Mouse (Mus musculus) activated CD4-positive, CD25-positive, alpha-beta regulatory T cell, adult 4 months (primary cell): ENCODE results near the gene D17H6S53E. TPM values are rescaled to one million over a fixed set of nuclear protein-coding genes. Genes with fewer than 3 reads are reported as not detected.
A peak's percentile ranks its signal among the peaks of the same experiment; 100 is the strongest.

ENCODE experiments used
- ATAC-seq: one replicate; pipeline ENCODE4 v1.8.0; 2017
- polyA plus RNA-seq, 2 experiments: library from polyadenylated mRNA; unstranded; fragments of 100-300 nt; shearing (Covaris generic); gene quantifications; one replicate each; pipeline ENCODE4 v1.2.1; 2017

The D17H6S53E gene
- polyA plus RNA-seq, 2 experiments from 2014 or later, result 22.6 to 26.3 TPM

DNA sequence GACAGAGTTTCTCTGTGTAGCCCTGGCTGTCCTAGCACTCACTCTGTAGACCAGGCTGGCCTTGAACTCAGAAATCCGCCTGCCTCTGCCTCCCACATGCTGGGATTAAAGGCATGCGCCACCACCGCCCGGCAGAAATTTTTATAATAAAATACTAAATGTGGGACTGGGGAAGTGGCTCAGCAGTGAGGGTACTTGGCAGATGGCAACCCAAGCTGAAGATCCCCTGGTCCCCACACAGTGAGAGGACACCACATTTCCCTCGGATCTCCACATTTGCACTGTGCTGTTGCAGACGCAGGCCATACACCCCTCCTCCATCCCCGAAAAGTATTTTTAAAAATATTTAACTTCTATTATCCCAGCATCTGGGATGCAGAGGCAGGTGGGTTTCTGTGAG is 7.3 kb downstream of the D17H6S53E start:
- ATAC-seq, result no peak

DNA sequence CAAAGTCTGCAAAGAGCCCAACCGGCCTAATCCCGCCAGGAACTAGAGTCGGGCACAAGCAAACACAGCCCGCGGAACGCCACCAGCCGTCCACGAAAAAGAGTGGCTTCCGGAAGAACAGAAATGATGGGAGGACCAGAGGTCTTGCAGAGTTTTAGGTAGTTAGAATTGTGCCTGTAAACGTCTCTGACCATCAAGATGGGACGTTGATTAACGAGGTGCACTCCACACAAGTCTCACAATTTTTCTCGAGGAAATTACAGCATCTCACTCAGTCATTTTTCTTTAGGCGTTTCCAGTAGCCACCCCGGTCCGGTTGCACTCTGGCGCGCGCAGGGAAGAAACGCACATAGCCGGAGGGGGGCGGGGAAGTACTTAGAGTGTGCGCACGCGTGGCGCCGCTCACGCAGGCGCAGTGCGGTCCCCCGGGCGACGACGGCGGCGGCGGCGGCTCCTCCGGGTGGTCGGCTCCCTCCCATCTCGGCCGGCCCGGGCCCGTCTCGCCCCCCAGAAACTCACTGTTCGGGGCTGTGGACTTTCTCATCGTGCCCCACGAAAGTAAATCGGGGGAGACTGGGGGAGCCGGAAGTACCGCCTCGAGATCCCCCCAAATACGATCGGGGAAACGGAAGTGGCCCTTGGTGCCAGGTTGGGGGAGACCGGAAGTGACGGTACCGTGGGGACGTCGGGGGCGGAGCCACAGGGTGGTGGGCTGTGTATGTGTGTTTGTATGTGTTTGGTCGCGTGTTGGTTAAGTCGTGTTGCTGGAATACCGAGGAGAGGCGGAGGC is 8.8 kb downstream of the D17H6S53E start, which contains the start of gene Bag6:
Gene Bag6 (plus strand): TSS at position 378 of the 790 bp plus-strand sequence.
- peak; percentile 79 for ATAC-seq

DNA sequence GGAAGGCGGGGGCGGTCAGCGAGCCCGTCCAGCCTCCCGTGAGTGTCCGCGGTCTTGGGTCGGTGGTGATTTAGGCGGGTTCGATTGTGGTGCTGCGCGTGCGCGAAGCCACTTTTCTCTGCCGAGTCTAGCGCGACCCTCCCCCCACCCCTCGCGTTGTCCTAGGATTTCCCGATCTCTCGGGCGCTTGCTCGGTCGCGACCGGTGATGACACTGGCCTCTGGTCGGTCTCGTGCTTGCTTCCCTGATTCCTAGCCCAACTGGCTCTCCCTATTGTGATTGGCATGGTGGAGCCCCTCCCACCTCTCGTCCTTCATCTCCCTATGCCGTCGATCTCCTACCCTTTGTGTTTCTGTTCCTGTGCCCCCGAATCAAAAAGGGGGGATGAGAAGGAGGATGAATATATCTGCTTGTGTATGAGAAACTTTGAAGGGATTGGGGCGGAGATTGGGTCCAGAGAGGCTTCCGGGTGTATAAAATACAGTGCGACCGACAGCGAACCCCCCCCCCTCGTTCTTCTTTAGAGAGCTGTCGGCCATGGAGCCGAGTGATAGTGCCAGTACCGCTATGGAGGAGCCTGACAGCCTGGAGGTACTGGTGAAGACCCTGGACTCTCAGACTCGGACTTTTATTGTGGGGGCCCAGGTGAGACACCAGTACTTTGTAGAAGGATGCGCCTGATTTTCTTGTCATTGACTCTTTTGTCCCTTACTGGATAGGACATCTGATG is 9.6 kb downstream of the D17H6S53E start:
- peak; percentile 21 for ATAC-seq

DNA sequence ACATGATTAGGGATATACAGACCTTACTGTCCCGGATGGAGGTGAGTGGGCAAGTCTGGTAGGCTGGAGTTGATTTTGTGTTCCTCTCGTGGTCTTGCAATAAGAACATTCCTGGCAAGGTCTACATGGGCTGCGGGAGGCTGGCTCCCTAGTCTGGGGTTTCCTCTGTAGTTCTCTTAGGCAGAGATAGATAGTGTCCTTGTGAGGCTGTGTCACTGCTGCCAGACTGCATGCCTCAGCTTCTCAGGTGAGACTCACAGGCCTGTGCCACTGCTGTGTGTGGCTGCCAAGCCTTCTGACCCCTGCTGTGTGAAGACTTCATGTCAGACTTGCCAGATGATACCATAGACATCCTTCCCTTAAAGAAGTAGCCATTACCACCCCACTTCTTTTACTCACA is 13.1 kb downstream of the D17H6S53E start:
- no peak for ATAC-seq

DNA sequence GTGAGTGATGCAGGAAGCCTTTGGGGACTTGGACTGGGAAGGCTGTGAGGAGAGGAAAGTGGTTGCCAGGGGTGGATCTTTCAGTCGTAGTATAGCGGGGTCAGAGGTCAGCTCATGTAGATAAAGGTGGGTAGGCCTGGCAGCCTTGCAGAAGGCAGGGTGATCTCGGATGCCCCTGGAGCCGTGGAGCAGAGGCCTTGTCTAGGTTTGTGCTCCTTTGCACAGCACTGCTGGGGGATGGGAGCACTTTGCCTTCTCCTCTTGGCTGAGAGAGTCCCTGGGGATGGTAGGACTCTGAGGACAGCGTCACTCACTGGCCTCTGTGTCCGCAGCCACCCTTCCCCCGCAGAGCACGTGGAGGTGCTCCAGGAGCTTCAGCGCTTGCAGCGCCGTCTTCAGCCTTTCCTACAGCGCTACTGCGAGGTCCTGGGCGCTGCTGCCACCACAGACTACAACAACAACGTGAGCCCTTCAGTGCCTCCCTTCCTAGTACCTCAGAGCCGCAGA is 14.4 kb downstream of the D17H6S53E start:
- ATAC-seq, result no peak

DNA sequence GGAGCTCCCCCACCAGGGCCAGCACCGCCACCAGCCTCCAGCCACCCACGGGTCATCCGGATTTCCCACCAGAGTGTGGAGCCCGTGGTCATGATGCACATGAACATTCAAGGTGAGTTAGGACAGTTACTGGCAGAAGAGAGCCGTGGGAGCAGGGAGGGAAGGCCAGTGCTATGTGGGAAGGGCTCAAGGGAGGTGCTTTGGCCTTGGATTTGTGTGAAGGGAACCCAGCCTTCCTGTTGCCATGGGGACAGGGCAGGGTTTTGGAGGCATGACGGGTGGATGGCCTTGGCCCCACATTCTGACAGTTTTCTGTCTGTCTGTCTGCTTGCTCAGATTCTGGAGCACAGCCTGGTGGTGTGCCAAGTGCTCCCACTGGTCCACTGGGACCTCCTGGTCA is 15.8 kb downstream of the D17H6S53E start:
- ATAC-seq, result no peak

DNA sequence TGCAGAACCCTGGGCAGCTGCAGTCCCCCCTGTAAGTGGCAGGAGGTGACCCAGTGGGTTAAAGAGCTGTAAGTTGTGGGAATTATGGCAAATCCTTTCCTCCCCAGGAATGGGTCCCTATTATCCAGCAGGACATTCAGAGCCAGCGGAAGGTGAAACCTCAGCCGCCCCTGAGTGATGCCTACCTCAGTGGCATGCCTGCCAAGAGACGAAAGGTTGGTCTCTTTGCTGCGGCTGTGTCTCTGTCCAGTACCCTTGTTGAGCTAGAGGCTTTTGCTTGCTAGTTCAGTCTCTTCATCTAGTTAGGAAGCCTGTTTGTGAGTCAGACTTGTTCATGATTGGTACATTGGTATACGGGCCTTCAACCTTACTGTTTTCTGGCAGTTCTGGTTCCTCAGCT is 20.0 kb downstream of the D17H6S53E start:
- ATAC-seq, result no peak

DNA sequence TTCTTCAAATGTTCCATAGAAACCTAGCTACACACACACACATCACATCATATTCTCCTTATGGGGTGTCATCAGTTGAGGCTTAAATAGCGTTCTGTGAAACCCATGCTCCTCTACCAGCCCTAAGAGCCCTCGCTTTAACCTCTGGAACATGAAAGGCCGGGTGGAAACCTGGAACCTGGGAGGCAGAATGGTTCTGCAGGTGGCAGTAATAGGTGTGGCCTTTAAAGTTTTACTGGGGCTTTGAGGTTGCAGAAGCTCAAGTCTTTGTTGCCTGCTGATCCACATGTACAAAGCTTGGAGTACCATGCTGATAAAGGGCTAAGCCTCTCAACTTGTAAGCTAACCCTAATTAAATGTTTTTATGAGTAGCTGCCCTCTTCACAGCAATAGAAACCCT is 21.2 kb downstream of the D17H6S53E start:
- ATAC-seq, result no peak

DNA sequence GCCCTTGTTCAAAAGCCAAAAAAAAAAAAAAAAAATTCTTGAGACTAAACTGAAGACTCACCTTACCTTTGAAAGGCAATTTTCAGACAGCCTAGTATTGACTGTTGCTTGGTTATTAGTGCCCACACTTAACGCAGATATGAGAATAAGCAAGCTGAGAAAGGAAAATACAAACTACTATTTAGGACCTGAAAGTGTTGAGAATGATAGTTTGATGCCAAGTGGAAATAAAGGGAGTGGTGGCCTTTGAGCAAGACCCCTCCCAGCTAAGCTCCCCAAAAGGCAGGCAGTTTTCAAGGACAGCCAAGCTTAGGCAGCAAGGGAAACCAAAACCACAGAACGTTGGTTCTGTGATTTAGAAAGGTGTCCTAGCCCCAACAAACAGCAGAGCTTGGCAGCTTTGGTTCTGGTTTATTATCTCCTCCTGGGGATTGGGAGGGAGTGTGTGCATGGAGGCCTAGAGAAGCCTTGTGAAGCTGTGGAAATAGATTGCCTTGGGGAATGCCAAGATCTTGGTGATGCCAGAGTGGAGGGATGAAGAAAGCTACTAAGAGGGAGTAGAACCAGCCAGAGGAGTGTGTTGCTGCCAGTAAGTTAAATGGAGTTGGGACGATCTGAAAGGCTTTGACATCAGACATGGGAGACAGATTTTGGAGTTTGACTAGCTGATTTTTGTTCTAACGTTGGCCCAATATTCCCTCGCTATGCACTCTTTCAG is 21.9 kb downstream of the D17H6S53E start:
- no peak for ATAC-seq

DNA sequence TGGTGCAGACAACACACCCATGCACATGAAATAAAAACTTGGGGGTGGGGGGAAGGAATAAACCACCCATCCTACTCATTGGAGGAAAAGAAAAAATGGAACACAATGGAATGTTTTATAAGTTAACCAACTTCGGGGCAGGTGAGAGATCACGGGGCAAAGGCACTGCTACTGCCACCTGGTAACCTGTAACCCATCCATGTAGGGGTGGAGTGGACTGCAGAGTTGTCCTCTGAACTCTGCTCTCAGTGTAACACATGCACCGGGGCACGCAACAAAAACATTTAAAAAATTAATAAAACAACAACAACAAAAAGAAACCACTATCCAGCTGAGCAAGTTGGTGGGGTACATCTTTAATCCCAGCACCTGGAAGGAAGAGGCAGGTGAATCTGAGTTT is 25.9 kb downstream of the D17H6S53E start:
- no peak for ATAC-seq

DNA sequence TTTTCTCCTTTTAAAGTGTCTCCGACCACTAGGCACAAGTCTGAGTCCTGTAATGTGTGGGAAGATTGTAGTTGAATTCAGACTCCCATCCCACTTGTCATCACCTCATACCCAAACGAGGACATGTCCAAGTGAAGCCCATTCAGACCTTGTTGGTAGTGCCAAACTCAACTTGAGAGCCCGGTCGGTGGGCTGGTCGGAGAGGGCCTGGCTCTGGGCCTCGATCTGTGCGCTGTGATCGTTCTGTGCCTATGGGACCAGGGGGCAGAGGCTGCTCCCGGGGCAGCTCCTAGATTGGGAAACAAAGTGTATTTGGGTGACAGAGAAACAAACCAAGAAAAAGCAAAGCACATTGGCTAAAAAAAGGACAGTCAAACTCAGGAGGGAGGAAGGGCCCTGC is 26.9 kb downstream of the D17H6S53E start:
- ATAC-seq, result no peak

DNA sequence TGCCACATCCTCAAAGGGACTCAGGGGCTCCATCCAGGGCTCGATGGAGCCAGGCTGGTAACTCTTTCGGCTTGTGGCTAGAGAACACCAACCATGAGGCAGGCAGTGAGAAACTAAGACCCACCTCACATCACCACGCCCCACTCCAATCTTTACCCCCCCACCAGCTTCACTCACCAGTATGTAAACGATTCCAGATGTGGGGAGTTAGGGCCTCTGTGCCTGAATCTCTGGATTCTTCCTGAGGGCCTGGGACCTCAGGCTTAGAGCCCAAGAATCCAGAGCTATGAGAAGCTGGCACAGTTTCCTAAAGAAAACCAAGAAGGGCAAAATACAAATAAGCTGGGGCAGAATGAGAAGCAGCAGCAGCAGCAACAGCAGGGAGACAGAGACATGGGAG is 27.8 kb downstream of the D17H6S53E start:
- ATAC-seq, result no peak

DNA sequence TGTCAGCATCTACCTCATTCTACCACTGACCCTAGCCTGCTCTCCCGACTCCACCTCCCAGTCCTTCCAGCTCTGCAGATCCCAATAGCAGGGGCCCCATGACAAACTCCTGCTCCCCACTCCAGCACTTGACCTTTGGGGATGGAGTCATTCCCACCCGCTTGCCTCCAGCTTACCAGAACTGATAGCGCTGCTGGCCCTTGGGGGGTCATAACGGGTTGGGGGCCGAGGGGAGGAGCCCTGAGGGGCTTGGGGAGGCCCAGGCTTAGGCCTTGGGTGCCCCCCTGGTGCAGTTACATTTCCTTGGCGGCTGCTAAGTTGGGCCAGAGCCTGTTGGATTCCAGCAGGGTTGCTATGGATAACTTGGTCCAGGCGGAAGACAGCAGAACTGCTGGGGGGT is 28.4 kb downstream of the D17H6S53E start:
- no peak for ATAC-seq

DNA sequence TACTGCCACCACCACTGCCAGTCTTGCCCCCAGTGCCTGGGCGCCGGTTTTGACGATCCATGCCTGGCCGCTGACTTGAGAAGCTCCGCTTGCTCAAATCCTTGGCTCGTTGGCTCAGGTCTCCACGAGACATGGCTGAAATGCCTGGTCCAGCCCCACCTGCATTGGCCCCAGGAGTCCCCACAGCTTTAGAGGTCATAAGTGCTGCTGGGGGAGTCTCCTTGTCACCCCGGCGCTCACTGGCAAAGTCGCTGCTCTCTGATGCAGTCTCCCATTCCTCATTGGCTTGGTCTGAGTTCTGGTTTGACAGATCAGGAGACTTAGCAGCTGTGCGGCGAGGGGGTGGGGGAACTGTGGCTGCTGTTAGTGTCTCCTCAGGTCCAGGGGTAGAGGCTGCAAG is 29.3 kb downstream of the D17H6S53E start:
- no peak for ATAC-seq

DNA sequence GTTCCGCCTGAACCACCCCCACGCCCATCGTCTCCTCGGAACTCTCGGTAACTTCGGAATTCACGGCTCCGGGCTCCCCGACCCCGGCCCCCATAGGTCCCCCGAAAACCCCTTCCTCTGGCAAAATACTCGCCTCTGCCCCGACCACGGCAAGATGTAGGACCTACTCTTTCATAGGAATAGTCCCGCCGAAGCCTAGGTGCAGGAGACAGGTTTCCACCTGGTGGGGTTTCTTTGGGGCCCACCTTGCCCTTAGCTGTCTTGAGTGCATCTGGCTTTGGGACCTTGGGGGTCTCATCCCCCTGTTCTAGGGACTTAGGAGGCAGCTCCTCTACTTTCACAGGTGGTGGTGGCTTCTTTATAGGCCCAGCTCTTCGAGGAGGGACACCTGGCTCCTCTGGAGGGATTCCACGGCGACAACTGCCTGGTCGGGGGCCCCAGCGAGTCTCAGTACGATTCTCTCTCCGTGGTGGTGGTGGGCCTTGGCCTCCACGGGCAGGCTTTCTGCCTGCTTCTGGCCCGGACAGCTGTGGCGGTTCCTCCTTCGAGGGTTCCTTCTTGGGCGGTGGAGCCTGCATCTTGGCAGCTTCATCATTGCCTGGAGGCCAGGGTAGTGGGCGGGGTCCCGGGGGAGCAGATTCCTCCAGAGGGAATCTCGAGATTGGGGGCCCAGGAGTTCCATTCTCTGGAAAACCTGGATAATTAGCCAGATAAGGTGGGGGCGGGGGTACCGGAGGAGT is 30.5 kb downstream of the D17H6S53E start:
- ATAC-seq, result no peak

DNA sequence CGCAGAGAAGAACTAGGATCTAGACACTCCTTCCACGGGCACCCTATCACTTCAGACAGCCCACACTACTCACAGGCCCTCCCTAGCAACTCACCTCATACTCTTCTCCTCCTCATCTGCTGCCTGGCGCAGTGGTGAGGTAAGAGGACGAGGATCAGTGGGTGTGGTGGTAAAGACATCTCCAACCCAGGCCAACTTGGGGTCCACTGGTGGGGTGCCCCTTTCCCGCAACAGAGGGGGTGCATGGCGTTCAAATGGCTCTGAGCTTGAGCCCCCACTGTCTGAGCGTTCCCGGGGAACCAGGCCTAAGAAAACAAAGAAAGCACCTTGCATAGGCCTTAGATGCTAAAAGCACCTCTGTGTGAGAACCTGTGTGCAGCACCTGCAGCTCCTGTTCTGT is 31.1 kb downstream of the D17H6S53E start:
- no peak for ATAC-seq

DNA sequence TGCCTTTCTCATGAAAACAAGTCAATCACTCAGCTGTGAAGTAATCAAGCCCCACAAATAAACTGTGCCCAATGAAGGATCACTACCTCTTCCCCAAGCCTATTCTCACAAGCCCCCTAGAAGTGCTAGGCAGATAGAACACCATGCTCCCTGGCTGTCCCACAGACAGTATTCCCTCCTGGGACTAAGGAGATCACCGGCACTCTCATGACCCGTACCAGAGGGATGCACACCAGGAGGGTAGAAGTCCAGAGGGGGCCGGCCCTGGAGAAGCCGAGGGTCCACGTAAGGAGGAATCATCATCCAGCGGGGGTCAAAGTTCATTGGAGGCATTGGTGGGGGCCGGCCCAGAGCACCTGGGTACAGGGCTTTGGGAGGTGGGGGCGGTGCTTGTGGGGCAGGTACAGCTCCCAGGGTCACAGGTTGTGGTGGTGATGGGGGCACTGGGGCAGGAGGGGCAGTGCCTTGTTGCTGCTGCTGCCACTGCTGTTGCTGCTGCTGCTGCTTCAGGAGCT is 31.5 kb downstream of the D17H6S53E start:
- ATAC-seq, result no peak

DNA sequence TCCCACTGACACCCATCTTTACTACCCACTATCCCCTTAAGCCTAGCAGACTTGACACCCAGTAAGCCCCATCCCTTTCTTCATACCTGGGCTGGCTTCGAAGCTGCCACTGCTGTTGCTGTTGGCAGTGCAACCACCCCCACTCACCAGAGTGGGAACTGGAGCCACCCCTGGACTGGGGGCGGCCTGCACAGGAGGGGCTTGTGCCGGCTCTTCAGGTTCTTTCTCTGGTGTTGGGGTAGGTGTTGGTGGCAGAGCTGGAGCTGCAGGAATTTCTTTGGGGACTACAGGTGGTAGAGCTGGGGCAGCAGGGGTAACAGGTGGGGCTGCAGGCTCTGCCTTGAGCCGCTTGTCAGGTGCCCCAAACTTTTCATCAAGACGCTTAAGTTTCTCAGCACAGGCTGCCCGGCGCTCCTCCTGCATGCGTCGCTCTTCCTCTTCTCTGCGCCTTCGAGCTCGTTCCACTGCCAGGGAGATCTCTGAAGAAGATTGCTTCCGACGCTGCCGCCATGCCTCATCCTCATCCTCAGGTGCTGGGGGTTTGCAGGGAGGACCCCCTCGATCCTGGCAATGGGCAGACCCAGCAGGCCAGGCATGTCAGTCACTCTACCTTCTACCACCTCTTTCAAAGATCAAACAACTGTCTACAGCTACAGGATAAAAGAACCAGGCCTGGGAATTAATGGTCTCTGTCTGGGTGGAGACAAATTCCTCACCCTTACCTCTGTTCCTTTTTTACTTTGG is 32.8 kb downstream of the D17H6S53E start:
- ATAC-seq, result no peak

DNA sequence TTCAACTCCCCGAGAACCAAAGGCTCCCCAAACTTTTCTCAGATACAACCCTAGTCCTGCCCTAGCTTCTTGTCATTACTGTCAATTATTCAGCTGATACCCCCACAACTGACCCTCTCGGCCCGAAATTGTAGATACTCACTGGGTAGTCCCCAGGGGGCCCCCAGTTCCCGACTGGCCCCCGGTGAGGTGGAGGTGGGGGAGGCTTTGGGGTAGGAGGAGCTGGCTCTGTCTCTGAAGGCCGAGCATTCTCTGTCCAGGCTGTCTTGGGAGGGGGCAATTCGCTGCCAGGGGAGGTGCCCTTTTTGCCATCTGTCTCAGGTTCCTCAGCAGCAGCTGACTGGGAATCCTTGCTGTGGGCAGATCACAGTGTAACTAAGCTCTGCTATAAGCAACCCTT is 33.5 kb downstream of the D17H6S53E start:
- no peak for ATAC-seq

DNA sequence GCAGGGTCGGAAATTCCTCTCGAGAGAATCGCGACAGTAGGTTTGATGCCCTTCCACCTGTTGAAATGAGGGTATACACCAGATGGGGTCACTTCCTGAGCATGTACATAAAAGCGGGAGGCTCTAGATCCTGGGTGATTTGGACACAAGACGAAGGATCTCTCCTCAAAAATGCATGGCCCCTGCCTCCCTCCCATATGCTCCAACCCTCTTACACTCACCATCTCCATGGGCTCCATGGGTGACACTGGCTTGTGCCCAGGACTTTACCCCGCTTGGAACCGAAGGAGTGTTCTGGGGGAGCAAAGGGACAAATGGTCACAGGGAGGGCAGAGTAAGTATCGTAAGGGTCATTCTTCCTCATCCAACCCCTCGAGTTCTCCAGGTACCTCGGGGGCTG is 35.2 kb downstream of the D17H6S53E start:
- no peak for ATAC-seq

DNA sequence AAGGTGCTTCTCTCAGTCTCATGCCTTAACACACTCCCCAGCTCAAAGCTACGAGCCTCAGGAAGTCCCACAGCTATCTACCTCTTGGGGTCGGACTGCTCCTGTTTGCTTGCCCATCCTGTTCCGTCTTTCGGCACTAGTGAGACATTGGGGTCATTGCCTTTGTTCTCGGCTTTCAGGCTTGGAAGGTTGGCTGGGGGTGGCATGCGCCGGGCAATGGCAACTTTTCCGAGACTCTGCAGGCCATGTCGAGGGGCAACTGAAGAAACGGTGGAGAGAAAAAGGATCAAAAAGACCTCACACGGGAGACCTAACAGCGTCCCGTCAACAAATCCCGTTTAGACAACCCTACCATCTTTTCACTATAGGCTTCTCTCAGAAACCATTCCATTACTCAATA is 35.9 kb downstream of the D17H6S53E start:
- no peak for ATAC-seq

DNA sequence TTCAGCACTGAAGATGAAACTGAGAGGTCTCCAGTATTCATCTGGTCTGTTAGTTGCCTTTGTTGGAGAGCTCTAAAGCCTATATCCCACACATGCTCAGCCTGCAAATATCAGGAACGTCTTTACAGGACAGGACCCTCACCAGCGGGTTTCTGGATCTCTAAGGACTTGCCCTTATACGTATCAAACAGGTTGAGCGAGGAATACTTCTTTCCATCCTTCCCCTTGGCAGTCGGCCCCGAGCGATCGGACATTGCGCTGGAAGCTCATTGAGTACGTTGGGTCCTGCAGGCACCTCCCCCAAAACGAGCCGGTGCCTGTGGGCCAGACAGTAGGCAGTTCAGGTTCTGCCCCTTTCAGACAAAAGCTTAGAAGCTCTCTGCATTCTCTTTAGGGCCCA is 36.6 kb downstream of the D17H6S53E start:
- ATAC-seq, result no peak
